Mouse (Mus musculus): Measurements from ENCODE around the gene Atp2a2. TPM values are rescaled to one million over a fixed set of nuclear protein-coding genes. Genes with fewer than 3 reads are reported as not detected.

Gene Atp2a2
- total and polyA plus RNA-seq, 3 experiments: 39.8 to 74.4 (median 73.6) TPM

GRCm38 (mm10) chr5:122541871-122542270 is 39.8 kb upstream of the Atp2a2 start:
- H3K4me3 ChIP-seq (ENCODE audit: low read depth, low read length): no peak overlapping the region
- H3K9me3 ChIP-seq (replicated peaks): no peaks in the 10 kb centered on the region
- ATAC-seq (ENCODE audit: extremely low read depth, insufficient number of reproducible peaks, low FRiP score, poor library complexity, severe bottlenecking) (no peak), DNase-seq (ENCODE audit: low spot score) (no peak)
- H3K27me3 ChIP-seq (ENCODE audit: insufficient read depth, low read length): 0 out of 2 replicates have a peak, but pooled peaks cover 2% of the 10 kb centered on the region
- H3K4me1 ChIP-seq (ENCODE audit: insufficient read depth, low read depth, low read length): no peaks in the 10 kb centered on the region
- no peaks in the 10 kb centered on the region for H3K36me3 ChIP-seq (replicated peaks)
- no peak for TF ChIP-seq POLR2AphosphoS5 (IDR thresholded peaks at IDR 0.05; ENCODE audit: insufficient replicate concordance, low read depth, low read length)
- no peak for TF ChIP-seq GATA2 (IDR thresholded peaks at IDR 0.05; ENCODE audit: borderline replicate concordance, low read depth, low read length)
- TF ChIP-seq CTCF (IDR thresholded peaks at IDR 0.05; ENCODE audit: low read depth, low read length): no peak
- TF ChIP-seq GATA1 (IDR thresholded peaks at IDR 0.05; ENCODE audit: borderline replicate concordance, low read length): no peak
- TF ChIP-seq TAL1 (conservative IDR thresholded peaks at IDR 0.05; ENCODE audit: low read depth, low read length): no peak

- Histone ChIP-seq H3K4me3 (ENCODE audit: low read depth, low read length) (no peak overlapping the region), H3K9me3 (replicated peaks) (no peaks in the 10 kb centered on the region), H3K36me3 (replicated peaks) (no peaks in the 10 kb centered on the region), H3K27me3 (ENCODE audit: insufficient read depth, low read length) (peaks cover 19% of the 10 kb centered on the region), H3K4me1 (ENCODE audit: insufficient read depth, low read depth, low read length) (no peaks in the 10 kb centered on the region)
- ATAC-seq (ENCODE audit: extremely low read depth, insufficient number of reproducible peaks, low FRiP score, poor library complexity, severe bottlenecking) (no peak), DNase-seq (ENCODE audit: low spot score) (no peak)
- no peak for TF ChIP-seq POLR2AphosphoS5 (IDR thresholded peaks at IDR 0.05; ENCODE audit: insufficient replicate concordance, low read depth, low read length)
- TF ChIP-seq TAL1 (conservative IDR thresholded peaks at IDR 0.05; ENCODE audit: low read depth, low read length): no peak
- no peak for TF ChIP-seq GATA1 (IDR thresholded peaks at IDR 0.05; ENCODE audit: borderline replicate concordance, low read length)
Observed at GRCm38 (mm10) chr5:122538077-122538476, 36.1 kb upstream of the Atp2a2 start.

GRCm38 (mm10) chr5:122537654-122538053 is 35.6 kb upstream of the Atp2a2 start:
- TF ChIP-seq TAL1 (conservative IDR thresholded peaks at IDR 0.05; ENCODE audit: low read depth, low read length) (no peak), GATA1 (IDR thresholded peaks at IDR 0.05; ENCODE audit: borderline replicate concordance, low read length) (no peak), GATA2 (IDR thresholded peaks at IDR 0.05; ENCODE audit: borderline replicate concordance, low read depth, low read length) (no peak), POLR2AphosphoS5 (IDR thresholded peaks at IDR 0.05; ENCODE audit: insufficient replicate concordance, low read depth, low read length) (no peak), CTCF (IDR thresholded peaks at IDR 0.05; ENCODE audit: low read depth, low read length) (no peak)
- ATAC-seq (ENCODE audit: extremely low read depth, insufficient number of reproducible peaks, low FRiP score, poor library complexity, severe bottlenecking) (no peak), DNase-seq (ENCODE audit: low spot score) (no peak)
- Histone ChIP-seq H3K4me3 (ENCODE audit: low read depth, low read length) (no peak overlapping the region), H3K27me3 (ENCODE audit: insufficient read depth, low read length) (peaks cover 21% of the 10 kb centered on the region), H3K9me3 (replicated peaks) (no peaks in the 10 kb centered on the region), H3K4me1 (ENCODE audit: insufficient read depth, low read depth, low read length) (no peaks in the 10 kb centered on the region), H3K36me3 (replicated peaks) (no peaks in the 10 kb centered on the region)

- DNase-seq (ENCODE audit: low spot score): no peak
- no peak for TF ChIP-seq POLR2AphosphoS5 (IDR thresholded peaks at IDR 0.05; ENCODE audit: insufficient replicate concordance, low read depth, low read length)
- no peak for TF ChIP-seq TAL1 (conservative IDR thresholded peaks at IDR 0.05; ENCODE audit: low read depth, low read length)
- TF ChIP-seq CTCF (IDR thresholded peaks at IDR 0.05; ENCODE audit: low read depth, low read length): no peak
- no peak for TF ChIP-seq GATA2 (IDR thresholded peaks at IDR 0.05; ENCODE audit: borderline replicate concordance, low read depth, low read length)
- TF ChIP-seq GATA1 (IDR thresholded peaks at IDR 0.05; ENCODE audit: borderline replicate concordance, low read length): no peak
Observed at GRCm38 (mm10) chr5:122533884-122534283, 31.9 kb upstream of the Atp2a2 start.

DNA sequence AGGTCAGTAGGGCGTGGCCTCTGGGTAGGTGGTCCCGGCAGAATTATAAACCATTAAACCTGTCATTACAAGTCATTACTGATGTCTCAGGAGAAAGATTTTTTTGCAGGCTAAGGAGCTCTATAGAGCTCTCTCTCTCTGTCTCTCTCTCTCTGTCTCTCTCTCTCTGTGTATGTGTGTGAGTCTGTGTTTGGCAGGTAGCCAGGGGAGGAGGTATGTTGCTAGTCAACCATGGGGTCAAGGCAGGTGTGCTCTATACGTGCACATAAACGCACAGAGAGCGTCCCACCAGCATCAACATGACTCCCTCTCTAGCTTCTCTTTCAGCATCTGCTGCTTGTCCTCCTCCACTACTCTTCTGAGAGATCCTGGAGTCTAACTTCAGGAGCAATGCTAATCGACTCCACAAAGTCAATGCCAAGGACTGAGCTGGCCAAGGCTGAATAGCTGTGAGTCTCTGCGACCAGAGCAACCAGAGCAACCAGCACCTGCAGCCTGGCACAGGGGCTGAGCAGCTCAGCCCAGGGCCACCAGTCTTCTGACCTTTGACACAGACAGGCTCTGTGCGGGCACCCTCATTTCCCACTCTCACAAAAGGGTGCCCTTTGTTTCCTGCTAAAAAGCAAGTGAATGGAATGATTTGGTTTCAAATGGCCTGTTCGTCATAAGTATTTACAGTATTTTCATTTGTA is 28.0 kb upstream of the Atp2a2 start:
- no peak for TF ChIP-seq GATA1 (IDR thresholded peaks at IDR 0.05; ENCODE audit: borderline replicate concordance, low read length)
- TF ChIP-seq GATA2 (IDR thresholded peaks at IDR 0.05; ENCODE audit: borderline replicate concordance, low read depth, low read length): no peak
- TF ChIP-seq CTCF (IDR thresholded peaks at IDR 0.05; ENCODE audit: low read depth, low read length): no peak
- TF ChIP-seq TAL1 (conservative IDR thresholded peaks at IDR 0.05; ENCODE audit: low read depth, low read length): no peak
- TF ChIP-seq POLR2AphosphoS5 (IDR thresholded peaks at IDR 0.05; ENCODE audit: insufficient replicate concordance, low read depth, low read length): no peak
- H3K36me3 ChIP-seq (replicated peaks): no peaks in the 10 kb centered on the region
- no peak for ATAC-seq (ENCODE audit: extremely low read depth, insufficient number of reproducible peaks, low FRiP score, poor library complexity, severe bottlenecking)
- no peak for DNase-seq (ENCODE audit: low spot score)
- H3K4me1 ChIP-seq (ENCODE audit: insufficient read depth, low read depth, low read length): no peaks in the 10 kb centered on the region
- H3K9me3 ChIP-seq (replicated peaks): no peaks in the 10 kb centered on the region
- H3K27me3 ChIP-seq (ENCODE audit: insufficient read depth, low read length): peaks cover 61% of the 10 kb centered on the region
- no peak overlapping the region for H3K4me3 ChIP-seq (ENCODE audit: low read depth, low read length)

More at GRCm38 (mm10) chr5:122533884-122534283, 31.9 kb upstream of the Atp2a2 start:
- peaks cover 46% of the 10 kb centered on the region for H3K27me3 ChIP-seq (ENCODE audit: insufficient read depth, low read length)
- ATAC-seq (ENCODE audit: extremely low read depth, insufficient number of reproducible peaks, low FRiP score, poor library complexity, severe bottlenecking): no peak
- no peak overlapping the region for H3K4me3 ChIP-seq (ENCODE audit: low read depth, low read length)
- no peaks in the 10 kb centered on the region for H3K4me1 ChIP-seq (ENCODE audit: insufficient read depth, low read depth, low read length)
- no peaks in the 10 kb centered on the region for H3K36me3 ChIP-seq (replicated peaks)
- H3K9me3 ChIP-seq (replicated peaks): no peaks in the 10 kb centered on the region

GRCm38 (mm10) chr5:122529316-122529715 is 27.3 kb upstream of the Atp2a2 start:
- TF ChIP-seq CTCF (IDR thresholded peaks at IDR 0.05; ENCODE audit: low read depth, low read length) (no peak), GATA1 (IDR thresholded peaks at IDR 0.05; ENCODE audit: borderline replicate concordance, low read length) (no peak)
- Histone ChIP-seq H3K4me1 (ENCODE audit: insufficient read depth, low read depth, low read length) (no peaks in the 10 kb centered on the region), H3K4me3 (ENCODE audit: low read depth, low read length) (no peak overlapping the region), H3K9me3 (replicated peaks) (no peaks in the 10 kb centered on the region), H3K27me3 (ENCODE audit: insufficient read depth, low read length) (peaks cover 65% of the 10 kb centered on the region), H3K36me3 (replicated peaks) (no peaks in the 10 kb centered on the region)
- DNase-seq (ENCODE audit: low spot score): no peak
- no peak for ATAC-seq (ENCODE audit: extremely low read depth, insufficient number of reproducible peaks, low FRiP score, poor library complexity, severe bottlenecking)
